Mouse (Mus musculus) urinary bladder, postnatal 14 days (tissue): ENCODE data around the gene Efhd1.
A peak's percentile ranks its signal among the peaks of the same experiment; 100 is the strongest.

Experiments
- DNase-seq: peaks from one replicate; pipeline ENCODE4 v3.0.0; 2021; ENCODE audit warnings: low spot score

Gene Efhd1

DNA sequence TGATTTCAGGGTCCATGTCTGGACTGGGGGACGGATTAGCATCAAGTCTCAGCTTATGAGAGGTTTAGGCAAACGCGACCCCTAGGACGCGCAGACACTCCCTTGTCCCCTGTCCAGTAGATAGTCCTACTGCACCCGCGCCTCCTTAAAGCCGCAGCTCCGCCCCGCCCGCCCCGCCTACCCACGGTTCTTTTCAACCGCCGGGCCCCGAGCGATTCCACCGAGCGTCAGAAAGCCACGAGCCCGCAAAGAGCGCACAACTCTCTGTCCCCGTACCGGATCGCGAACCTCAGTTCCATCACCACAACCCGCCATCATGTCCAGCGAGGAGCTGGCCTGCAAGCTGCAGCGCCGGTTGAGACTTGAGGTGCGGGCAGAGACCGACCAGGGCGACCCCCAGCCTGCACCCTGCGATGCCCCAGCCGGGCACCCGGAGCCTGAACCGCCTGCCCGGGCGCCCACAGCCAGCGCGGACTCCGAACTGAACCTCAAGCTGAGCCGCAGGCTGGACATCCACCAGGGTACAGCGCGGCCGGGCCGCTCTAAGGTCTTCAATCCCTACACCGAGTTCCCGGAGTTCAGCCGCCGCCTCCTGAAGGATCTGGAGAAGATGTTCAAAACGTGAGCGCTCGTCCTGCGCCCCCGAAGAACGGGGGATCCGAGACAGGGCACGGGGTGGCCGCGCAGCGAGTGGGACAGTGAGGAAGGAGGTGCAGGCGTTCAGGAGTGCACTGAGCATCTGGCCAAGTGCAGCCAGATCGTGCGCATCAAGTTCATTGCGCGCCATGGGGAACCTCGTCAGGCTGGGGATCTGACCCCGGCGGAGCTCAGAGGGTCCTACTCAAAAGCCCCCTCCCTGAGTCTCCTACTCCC is at the start of gene Efhd1:
Efhd1 (plus strand) TSS at position 230 of the 873 bp plus-strand sequence.
- peak; percentile 11 for DNase-seq

GRCm38 (mm10) chr1:87214748-87215147 is 49.4 kb upstream of the Efhd1 start:
- DNase-seq, result no peak

GRCm38 (mm10) chr1:87217938-87218337 is 46.2 kb upstream of the Efhd1 start:
- no peak for DNase-seq

DNA sequence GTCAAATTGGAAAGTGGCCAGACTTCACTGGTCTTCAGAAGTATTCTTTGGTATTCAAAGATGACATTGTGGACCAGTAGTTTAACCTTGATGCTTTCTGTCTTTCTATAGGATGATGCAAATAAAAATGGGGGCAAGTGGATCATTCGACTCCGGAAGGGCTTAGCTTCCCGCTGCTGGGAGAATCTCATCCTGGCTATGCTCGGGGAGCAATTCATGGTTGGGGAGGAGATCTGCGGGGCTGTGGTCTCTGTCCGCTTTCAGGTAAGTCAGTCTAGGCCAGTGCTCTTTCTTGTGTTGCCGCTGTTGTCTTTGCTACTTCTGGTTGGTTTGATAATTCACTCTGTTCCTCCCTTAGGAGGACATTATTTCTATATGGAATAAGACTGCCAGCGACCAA is 38.4 kb upstream of the Efhd1 start:
- DNase-seq, result no peak

DNA sequence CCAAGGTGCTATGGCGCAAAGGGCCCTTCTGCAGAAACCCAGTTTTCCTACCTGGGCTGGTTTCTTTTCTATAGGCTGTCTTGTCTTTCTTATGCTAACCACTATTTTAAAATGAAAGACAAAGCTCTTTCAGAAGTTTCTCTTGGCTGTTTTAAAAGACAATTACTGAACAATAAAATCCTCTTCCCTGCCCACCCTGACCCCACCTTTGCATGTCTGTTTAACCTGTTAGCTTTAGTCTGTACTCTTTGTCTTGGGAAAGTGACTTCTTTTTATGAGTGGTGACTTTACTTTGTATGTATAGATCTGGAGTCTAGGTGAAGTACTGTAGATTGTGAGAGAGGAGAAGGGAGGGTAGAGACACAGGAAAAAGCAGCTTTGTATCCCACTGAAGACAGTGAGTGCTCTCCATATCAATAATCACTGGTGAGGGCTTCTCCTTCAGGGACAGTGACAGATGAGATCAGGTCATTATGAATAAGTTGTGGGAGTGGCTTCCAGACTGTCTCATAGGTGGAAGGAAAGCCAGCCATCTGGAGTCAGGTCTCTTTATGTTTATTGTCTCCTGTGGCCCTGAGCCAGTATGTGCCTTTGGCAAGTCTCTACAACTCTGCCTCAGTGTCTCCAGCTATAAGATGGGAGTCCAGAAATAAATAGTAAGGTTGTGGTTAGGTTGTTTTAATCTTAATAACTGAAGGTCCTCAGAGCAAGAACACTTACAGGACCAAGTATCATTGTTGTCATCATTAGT is 37.6 kb upstream of the Efhd1 start:
- no peak for DNase-seq

- DNase-seq, result no peak
Observed at GRCm38 (mm10) chr1:87227160-87227550, 37.0 kb upstream of the Efhd1 start.

- DNase-seq, result no peak
Observed at GRCm38 (mm10) chr1:87230606-87231005, 33.6 kb upstream of the Efhd1 start.

DNA sequence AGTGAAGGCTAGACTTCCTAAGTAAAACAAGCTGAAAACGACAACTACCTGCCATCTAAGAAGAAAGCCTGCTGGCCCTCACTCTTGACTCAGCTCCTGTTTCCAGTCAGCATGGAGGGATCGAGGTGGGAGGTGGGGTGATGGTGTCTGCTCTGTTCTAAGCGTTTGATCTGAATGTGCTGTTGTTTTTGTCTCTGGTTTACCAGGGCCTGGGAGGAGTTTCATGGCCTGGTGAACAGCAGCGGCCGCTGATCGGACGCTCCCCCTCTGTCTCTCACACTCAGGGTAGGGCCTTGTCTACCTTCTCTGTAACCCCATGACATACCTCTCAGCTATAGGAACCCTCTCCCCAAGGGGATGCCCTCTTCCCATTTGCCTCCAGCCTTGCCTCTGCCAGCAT is 32.0 kb upstream of the Efhd1 start:
- DNase-seq, result no peak

DNA sequence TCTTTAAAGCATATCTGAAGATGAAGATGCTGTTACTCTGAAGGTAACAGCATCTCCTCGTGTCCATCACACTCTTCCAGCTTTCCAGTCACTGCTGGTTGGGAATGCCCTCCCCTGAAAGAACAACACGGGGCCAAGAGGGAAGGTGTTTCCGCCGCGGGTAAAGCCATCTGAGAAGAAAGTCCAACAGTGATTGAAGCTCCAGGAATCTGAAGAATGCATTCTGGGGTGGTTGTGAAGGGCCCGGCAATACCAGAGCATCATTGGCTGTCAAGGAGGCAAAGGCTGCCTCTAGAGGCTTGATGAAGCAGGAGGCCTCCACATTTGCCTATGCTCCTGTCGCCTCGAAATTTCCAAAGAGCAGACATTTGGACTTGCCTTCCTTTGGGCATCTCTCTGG is 25.1 kb upstream of the Efhd1 start:
- DNase-seq, result no peak

GRCm38 (mm10) chr1:87243021-87243420 is 21.1 kb upstream of the Efhd1 start:
- no peak for DNase-seq

GRCm38 (mm10) chr1:87245430-87245829 is 18.7 kb upstream of the Efhd1 start:
- no peak for DNase-seq

DNA sequence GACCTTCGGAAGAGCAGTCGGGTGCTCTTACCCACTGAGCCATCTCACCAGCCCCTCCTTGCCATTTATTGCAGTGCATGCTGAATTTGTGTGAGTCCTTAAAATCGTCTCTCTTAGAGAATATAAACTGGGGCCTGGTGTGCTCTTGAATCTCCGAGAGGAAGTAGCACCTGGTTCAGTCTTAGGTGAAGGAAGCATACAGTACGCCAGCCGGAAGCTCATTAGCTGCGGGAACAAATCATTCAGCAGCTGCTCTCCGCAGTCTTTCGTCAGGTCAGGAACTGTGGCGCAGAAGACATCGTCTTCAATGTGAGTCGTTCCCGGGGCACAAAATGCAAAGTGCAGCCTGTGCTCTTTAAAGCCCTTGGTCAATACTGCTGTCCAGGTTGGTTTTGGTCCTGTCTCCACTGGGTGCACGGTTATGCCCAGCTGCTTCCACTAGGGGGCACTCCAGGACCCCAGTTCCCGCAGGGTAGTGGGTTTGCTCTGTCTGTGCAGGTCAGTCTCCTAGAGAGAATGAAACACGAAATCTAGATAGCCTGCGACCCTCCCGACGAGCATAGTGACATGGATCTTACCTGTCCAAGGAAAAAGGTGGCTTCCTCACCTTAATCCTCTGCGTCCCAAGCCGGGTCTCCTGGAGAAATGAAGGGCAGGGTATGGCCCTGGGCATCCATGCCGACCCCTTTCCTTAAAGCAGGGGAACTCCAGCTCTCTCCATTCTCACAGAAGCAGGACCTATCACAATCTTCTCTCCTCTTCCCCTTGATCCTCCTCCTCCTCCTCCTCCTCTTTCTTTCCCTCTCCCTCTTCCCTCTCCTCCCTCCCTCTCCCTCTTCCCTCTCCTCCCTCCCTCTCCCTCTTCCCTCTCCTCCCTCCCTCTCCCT is 18.0 kb upstream of the Efhd1 start:
- DNase-seq, result peak; percentile 77

DNA sequence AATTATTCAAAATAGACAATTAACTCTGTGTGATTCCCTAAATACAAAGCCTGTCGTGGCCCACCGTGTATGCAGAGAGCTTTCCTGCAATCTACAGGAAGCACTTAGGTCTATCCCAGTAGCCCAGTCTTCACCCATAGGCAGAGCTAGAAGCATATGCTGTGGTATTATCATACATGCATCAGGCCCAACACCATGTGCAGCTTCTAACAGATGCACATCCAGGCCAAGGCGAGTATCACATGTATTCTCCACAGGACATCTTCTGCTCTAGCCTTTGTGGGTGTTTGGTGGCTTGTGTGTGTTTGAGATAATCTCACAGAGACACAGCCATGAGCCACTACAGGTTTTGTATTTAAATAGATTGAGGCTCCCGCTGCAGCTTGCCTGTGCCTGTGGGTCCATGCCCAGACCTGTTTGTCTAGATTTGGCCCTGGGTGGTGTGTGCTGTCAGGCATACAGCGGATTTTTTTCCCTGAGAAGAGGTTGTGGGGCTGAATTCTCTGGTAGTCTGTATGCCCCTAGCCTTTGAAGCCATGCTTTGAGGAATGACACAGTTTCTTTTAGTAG is 12.0 kb upstream of the Efhd1 start:
- DNase-seq, result peak; percentile 55

DNA sequence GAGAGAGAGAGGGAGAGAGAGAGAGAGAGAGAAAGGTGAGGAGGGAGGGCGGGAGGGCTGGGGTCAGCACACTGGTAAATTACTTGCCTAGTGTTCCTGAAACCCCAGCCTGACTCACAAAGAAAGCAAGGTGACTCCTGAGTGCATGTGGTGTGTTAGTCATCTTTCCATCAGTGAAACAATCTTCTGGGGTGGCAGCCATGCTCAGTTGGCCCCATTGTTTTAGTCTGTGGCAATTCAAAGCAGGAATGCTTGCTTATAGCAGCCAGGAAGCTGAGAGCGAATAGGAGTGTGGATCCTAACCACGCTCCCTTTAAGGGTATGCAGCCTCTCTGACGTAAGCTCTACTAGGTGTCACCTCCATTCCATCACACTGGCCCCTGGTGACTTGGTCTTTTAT is 9.0 kb upstream of the Efhd1 start:
- DNase-seq, result no peak

GRCm38 (mm10) chr1:87257691-87258090 is 6.5 kb upstream of the Efhd1 start:
- no peak for DNase-seq

DNA sequence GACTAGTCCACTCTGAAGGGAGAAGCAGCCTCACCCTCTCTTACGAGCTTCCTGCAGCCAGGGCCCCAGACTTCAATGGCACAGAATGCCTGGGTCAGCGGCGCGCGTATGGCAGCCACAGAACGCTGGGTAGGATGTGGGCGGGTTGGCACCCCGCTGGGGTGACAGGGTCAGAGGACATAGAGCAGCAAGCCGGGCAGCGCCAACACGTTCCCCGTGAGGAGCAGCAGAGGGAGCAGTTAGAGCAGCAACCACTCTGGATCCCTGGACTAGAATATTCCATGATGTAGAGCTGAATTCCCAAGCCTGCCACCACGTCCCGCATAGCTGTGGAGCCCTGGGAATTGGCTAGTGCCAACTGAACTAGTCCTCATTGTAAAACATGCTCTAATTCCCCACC is 5.7 kb upstream of the Efhd1 start:
- DNase-seq, result no peak

DNA sequence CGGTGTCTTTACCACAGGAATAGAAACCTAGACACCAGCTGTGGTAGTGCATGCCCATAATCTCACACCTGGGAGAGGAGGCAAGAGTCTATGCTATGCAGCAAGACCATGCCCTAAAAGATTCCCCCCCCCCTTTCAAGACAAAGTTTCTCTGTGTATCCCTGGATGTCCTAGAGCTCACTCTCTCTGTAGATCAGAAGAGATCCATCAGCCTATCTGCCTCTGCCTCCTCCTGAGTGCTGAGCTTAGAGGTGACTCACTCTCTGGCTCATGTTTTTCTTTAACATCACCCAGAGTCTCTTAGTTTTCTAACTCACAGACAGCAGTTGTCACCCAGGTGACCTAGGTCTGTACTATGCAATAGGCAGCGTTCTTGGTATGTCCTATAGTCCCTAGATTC is 4.8 kb upstream of the Efhd1 start:
- DNase-seq, result no peak

DNA sequence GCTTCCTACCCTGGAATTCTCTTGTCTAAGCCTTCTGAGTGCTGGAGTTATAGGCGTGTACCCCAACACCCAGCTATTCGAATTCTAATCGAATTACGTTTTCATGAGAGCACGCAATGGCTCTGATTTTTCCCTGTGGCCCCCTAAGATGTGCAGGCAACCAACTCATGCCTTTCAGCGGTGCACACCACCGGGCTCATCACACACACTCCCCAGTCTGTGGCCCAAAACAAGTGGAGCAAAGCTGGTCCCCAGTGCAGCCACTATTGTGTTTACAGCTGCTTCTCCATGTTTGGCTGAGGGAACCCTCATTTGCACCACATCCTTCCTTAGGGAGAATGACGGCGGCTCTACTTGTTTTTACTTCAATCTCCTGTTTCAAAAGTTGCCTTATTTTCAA is 906 bp upstream of the Efhd1 start:
- DNase-seq, result no peak

DNA sequence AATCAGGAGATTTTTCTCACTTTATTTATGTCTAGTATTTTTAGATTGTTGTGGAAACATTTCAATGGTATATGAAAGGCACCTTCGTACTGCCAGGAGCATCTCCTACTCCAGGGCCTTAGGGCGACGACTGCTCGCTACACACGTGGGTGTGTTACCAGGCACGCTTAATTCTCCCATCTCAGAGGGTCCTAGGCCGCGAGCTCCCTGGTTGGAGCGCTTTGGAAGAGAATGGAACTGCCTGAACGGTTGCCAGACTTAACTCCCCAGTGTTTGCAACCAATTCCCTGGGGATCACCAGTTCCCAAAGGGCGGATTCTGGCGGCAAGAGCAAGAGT is 398 bp upstream of the Efhd1 start:
- no peak for DNase-seq

- no peak for DNase-seq
Observed at GRCm38 (mm10) chr1:87265200-87265599, 1.0 kb downstream of the Efhd1 start.

DNA sequence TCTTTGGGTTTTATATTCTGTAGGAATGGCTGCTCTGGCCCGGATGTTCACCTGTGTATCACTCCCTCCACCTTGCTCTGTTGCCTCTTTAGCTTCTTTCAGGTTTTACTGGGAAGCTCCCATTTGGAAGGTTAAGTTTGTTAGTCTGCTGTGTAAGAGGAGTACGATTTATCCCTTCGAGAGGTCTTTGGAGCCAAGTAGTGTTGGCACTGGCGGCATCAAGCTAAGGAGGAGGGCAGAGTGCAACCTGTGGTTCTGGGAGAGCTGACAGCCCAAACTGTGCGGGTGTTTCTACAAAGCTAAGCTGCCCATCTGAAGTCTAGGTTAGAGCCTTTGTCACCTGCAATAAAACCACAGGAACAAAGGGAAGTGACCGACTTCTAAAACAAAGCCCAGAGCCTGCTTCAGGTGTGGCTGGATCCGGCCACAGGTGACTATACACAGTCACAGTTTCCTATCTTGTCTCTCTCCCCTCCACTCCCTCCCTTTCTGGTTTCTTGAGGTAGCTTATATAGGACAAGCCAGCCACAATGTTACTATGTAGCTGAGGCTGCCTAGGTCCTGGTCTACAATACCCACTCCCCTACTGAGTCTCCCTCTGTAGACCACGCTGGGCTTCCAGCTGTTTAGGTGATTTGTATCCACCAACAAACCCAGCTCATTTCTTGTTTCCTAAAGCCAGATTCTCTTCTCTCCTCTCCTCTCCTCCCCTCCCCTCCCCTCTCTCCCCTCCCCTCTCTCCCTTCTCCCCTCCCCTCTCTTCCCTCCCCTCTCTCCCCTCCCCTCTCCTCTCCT is 2.3 kb downstream of the Efhd1 start:
- DNase-seq, result no peak
